In genomic region chr5:139590682-139591360, GRCm38 (mm10) we compare ENCODE assay signal across 17 mouse cellular contexts. TPM values are rescaled to one million over a fixed set of nuclear protein-coding genes. Genes with fewer than 3 reads are reported as not detected.
DNase-seq lines count a peak whose midpoint lies in the region; ATAC-seq and TF ChIP-seq lines count a peak whose summit lies in the region.
"Not testable (repeated sequence)": the region's sequence is repeated elsewhere in the genome, so short reads cannot be mapped to it uniquely, and the experiment has no call there.
"Had no signal": no experiment of that assay in that cellular context is flagged by ENCODE, and none has a peak within 500 bp of the region (broad histone marks: within the 10 kb centered on the region; RNA-seq: fewer than 3 reads in every experiment).

No protein-coding gene starts in this region.

- not testable (repeated sequence) for TF ChIP-seq CTCF in CH12.LX (conservative IDR thresholded peaks at IDR 0.05 in 1 of 2, IDR thresholded peaks at IDR 0.05 in 1 of 2; ENCODE audit: low read depth in 2 of 2, low read length in 2 of 2)

- H3K27me3 ChIP-seq in CH12.LX (replicated peaks): peaks cover 43% of the 10 kb centered on the region
- peaks cover 43% of the 10 kb centered on the region for H3K27me3 ChIP-seq in intestine, embryonic 14.5 days (replicated peaks; ENCODE audit: control insufficient read depth, insufficient read depth, low read length)
- peaks cover 42% of the 10 kb centered on the region for H3K27me3 ChIP-seq in limb, embryonic 11.5 days (ENCODE audit: control insufficient read depth, insufficient read depth, low read length)
- peaks cover 40% of the 10 kb centered on the region for H3K27me3 ChIP-seq in lung, embryonic 16.5 days (ENCODE audit: control insufficient read depth, insufficient read depth, low read depth, low read length)
- peaks cover 27% of the 10 kb centered on the region for H3K27me3 ChIP-seq in stomach, embryonic 15.5 days (replicated peaks)

- DNase-seq in CH12.LX (ENCODE audit: extremely low read depth): peak; percentile 18
- DNase-seq in ZHBTc4 (ENCODE audit: low read depth, low spot score): peak; percentile 60
- DNase-seq in heart, adult 11 months: peak; percentile 93
- not testable (repeated sequence) for DNase-seq in intestine, embryonic 14.5 days (ENCODE audit: low spot score); limb, embryonic 11.5 days (ENCODE audit: low spot score)

- in situ Hi-C loops in CH12.LX (cut with MboI; ENCODE audit: low pct_ligation_motif_present, low pct_unique_long_range_greater_than_20kb, low sequenced_read_pairs): loop anchor here (10.0 kb wide), 1 partner anchor 54 kb away; no protein-coding TSS in a partner anchor

- H3K4me3 ChIP-seq in CH12.LX (replicated peaks in 1 of 3; ENCODE audit: low read depth in 2 of 3, low read length in 2 of 3, poor library complexity in 1 of 3); intestine, embryonic 14.5 days (ENCODE audit: low read depth, low read length); limb, embryonic 11.5 days (ENCODE audit: low read depth, low read length); lung, embryonic 16.5 days (ENCODE audit: low read length); stomach, embryonic 15.5 days (replicated peaks): not testable (repeated sequence)

- not testable (repeated sequence) for TF ChIP-seq POLR2A in CH12.LX (IDR thresholded peaks at IDR 0.05; ENCODE audit: low read depth, low read length)

- TF ChIP-seq EP300 in CH12.LX (IDR thresholded peaks at IDR 0.05; ENCODE audit: low read length): not testable (repeated sequence)

- not testable (repeated sequence) for TF ChIP-seq RAD21 in CH12.LX (IDR thresholded peaks at IDR 0.05; ENCODE audit: low read depth, low read length)

- not testable (repeated sequence) for H3K9me3 ChIP-seq in CH12.LX (replicated peaks; ENCODE audit: low read length); intestine, embryonic 14.5 days (ENCODE audit: control insufficient read depth, low read length); limb, embryonic 11.5 days (ENCODE audit: control insufficient read depth, low read length); lung, embryonic 16.5 days (ENCODE audit: control insufficient read depth, low read length); stomach, embryonic 15.5 days

- H3K4me2 ChIP-seq in CH12.LX (ENCODE audit: insufficient read depth, low read depth, poor library complexity, severe bottlenecking); intestine, embryonic 14.5 days (ENCODE audit: low read length); limb, embryonic 11.5 days (ENCODE audit: low read depth, severe bottlenecking); lung, embryonic 16.5 days (ENCODE audit: low read depth, low read length); stomach, embryonic 15.5 days: not testable (repeated sequence)

- not testable (repeated sequence) for H3K4me1 ChIP-seq in CH12.LX (ENCODE audit: control insufficient read depth in 1 of 2, insufficient read depth in 2 of 2); intestine, embryonic 14.5 days (replicated peaks; ENCODE audit: control insufficient read depth, insufficient read depth, low read length); limb, embryonic 11.5 days (ENCODE audit: control insufficient read depth, insufficient read depth, low read length); lung, embryonic 16.5 days (replicated peaks; ENCODE audit: control insufficient read depth, insufficient read depth, low read length); stomach, embryonic 15.5 days

- peak; percentile 62 for ATAC-seq in intestine, embryonic 14.5 days (replicated peaks; ENCODE audit: low FRiP score, low TSS enrichment, low read depth)
- ATAC-seq in limb, embryonic 11.5 days (ENCODE audit: insufficient number of reproducible peaks, low FRiP score, low TSS enrichment, low read depth): 0 out of 2 replicates have a peak, but pooled peaks have one; percentile 20
- peak; percentile 43; the same call in 1 of the 2 replicates for ATAC-seq in lung, embryonic 16.5 days (ENCODE audit: low read depth)
- peak; percentile 69 for ATAC-seq in stomach, embryonic 15.5 days (ENCODE audit: insufficient read depth, low FRiP score, low read depth)

- H3K36me3 ChIP-seq in CH12.LX (replicated peaks in 1 of 2; ENCODE audit: control insufficient read depth in 1 of 2, insufficient read depth in 1 of 2, low read length in 1 of 2); intestine, embryonic 14.5 days (ENCODE audit: control insufficient read depth, insufficient read depth, low read length); limb, embryonic 11.5 days (ENCODE audit: control insufficient read depth, insufficient read depth, low read length); lung, embryonic 16.5 days (ENCODE audit: control insufficient read depth, insufficient read depth, low read length); stomach, embryonic 15.5 days: not testable (repeated sequence)

- H3K79me2 ChIP-seq in CH12.LX (replicated peaks; ENCODE audit: control insufficient read depth, extremely low read depth, insufficient read depth, poor library complexity, severe bottlenecking): not testable (repeated sequence)

- dilution Hi-C loops in CH12.LX (cut with MboI; ENCODE audit: extremely low pct_ligation_motif_present, extremely low pct_unique_long_range_greater_than_20kb, low sequenced_read_pairs): not testable (repeated sequence)

- 34% methylated on average over 6 of the region's 6 CpGs for WGBS in intestine, embryonic 14.5 days
- 32% methylated on average over 6 of the region's 6 CpGs for WGBS in limb, embryonic 11.5 days
- 32% methylated on average over 6 of the region's 6 CpGs for WGBS in lung, embryonic 16.5 days
- 32% methylated on average over 6 of the region's 6 CpGs for WGBS in stomach, embryonic 15.5 days

- not testable (repeated sequence) for H3K27ac ChIP-seq in CH12.LX (ENCODE audit: insufficient read depth, low read depth); intestine, embryonic 14.5 days (ENCODE audit: low read depth); limb, embryonic 11.5 days (replicated peaks; ENCODE audit: low read depth, low read length); lung, embryonic 16.5 days (ENCODE audit: low read length)
- peak overlapping the region; percentile 22; the same call in 1 of the 2 replicates for H3K27ac ChIP-seq in stomach, embryonic 15.5 days

- H3K9ac ChIP-seq in CH12.LX (ENCODE audit: insufficient read depth, low read depth); intestine, embryonic 14.5 days (ENCODE audit: low read length); limb, embryonic 11.5 days (ENCODE audit: low read length); lung, embryonic 16.5 days (ENCODE audit: low read length); stomach, embryonic 15.5 days: not testable (repeated sequence)

RNA-seq across cellular contexts. Expression of gene Uncx, which starts 47.5 kb away (rescaled TPM):
- not detected in 2 replicates for total RNA-seq in CH12.LX (2012; rRNA removed)
- not detected in 2 replicates for total RNA-seq in CH12.LX (2014; rRNA removed)
- polyA plus RNA-seq in CH12.LX (2012; ENCODE audit: insufficient read length, low read depth): not detected in 2 replicates
- not detected in 2 replicates for polyA plus RNA-seq in intestine, embryonic 14.5 days (2014; fragmentation: Nextera tagmentation; extraction: Ambion mirVana)
- polyA plus RNA-seq in limb, embryonic 11.5 days (2014; fragmentation: Nextera tagmentation; extraction: Ambion mirVana): 0.08 and 0.21 TPM in 2 replicates
- 0.08 TPM in 1 of 2 replicates, not detected in the other for polyA plus RNA-seq in lung, embryonic 16.5 days (2015; fragmentation: Nextera tagmentation; extraction: Ambion mirVana)
- polyA plus RNA-seq in stomach, embryonic 15.5 days (2015; fragmentation: Nextera tagmentation; extraction: Ambion mirVana): 0.08 TPM in 1 of 2 replicates, not detected in the other
- total RNA-seq: adrenal gland, postnatal 14 days; gastrocnemius, adult 8-10 months; gastrocnemius, postnatal 4 days; heart, postnatal 36 days; layer of hippocampus, adult 8-10 months; layer of hippocampus, postnatal 25 days; monocyte, adult 5-6 weeks had no signal
- polyA plus RNA-seq: cortical plate, adult 2 months; heart, embryonic 14.5 days; liver, embryonic 14.5 days had no signal
